Mouse (Mus musculus): ENCODE data around the gene Ift22.

The Ift22 gene

DNA sequence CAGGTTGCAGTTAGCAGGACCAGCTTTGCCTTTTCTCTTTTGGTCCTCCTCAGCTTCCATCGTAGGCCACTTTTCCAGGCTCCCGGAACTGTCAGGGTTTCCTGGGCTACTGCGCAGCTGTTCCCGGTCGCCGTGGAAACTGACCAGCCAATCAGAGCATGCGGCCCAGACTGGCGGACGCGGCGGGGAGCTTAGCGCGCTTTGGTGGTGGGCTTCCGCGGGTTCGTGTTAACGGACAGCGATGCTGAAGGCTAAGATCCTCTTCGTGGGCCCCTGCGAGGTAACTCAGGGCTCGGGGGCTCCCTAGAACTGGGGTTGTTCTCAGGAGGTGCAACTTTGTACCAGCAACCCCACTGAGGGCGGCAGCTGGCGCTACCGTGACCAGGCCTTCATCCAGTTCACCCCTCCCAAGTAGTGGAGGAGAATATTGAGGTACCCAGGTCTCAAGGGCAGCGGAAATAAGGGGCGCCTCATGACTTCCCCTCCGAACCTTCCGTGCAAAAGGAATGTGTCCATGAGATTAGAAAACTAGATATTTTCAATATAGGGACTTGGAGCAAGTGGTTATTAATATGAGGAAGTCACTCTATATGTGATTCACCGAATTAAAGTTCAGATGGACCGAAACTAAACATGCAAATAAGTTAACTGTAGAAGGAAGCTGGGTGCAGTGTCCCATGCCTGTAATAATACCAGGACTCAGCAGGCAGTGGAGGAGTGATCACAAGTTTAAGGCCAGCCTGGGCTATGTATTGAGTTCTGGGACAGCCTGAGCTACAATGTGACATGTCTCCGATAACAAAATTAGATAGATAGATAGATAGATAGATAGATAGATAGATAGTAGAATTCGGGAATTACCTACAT, at the start of gene Ift22:
Gene Ift22 (plus strand): TSS at position 160 of the 867 bp plus-strand sequence.
- peak; percentile 97 to 98 for DNase-seq (ENCODE audit: low spot score in 2 of 2)

GRCm38 (mm10) chr5:136861191-136861940, 46.6 kb upstream of the Ift22 start:
- DNase-seq (ENCODE audit: low spot score in 2 of 2): no peak

GRCm38 (mm10) chr5:136862806-136863205, 45.1 kb upstream of the Ift22 start:
- DNase-seq (ENCODE audit: low spot score in 2 of 2): no peak

- DNase-seq (ENCODE audit: low spot score in 2 of 2): no peak
Measured at GRCm38 (mm10) chr5:136863276-136863675, 44.7 kb upstream of the Ift22 start.

DNA sequence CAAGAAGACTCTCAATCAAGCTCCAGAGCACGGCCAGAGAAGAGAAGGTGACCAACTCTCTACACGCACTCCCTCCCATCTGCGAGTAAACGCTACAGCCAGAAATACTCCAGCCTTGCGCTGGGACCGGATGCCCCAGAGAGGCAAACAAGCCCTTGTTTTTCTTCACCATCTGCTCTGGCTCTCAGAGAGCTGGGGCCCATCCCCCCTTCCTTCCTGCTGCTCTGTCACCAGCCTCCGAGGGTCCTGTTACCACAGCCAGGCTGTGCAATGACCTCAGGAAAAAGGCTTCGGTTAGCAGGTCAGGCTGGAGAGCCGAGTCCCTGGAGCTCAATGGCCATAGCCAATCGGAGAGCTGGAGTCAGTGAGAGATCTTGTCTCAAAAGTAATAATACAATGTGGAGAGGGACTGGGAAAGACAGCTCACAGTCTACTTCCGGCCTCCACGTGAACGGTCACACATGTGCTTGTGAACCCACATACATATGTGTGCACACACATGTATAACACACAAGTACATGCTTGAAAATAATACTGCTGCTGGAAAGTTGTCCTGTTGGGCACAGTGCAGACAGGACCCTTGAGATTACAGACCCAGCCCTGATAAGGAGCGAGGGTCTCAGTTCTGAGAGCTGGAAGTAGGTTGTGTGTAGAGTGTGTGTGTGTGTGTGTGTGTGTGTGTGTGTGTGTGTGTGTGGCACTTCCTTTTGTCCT, 43.8 kb upstream of the Ift22 start:
- peak; percentile 63 to 69 for DNase-seq (ENCODE audit: low spot score in 2 of 2)

DNA sequence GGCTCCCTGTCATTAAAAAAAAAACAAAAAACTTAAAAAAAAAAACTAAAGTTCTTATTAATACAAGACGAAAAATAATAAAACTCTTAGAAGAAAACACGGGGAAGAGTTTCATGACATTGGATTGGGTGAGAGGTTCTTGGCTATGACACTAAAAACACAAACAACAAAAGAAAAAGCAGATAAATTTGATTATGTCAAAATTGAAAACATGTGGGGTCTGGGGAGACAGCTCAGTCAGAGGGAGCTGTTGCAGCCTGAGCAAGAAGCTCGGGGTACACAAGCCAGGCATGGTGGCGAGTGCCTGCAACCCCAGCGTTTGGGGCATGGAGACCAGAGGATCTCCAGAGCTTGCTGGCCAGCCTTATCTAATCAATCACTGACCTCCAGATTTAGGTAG, 40.2 kb upstream of the Ift22 start:
- DNase-seq (ENCODE audit: low spot score in 2 of 2): no peak

- DNase-seq (ENCODE audit: low spot score in 2 of 2): no peak
Measured at GRCm38 (mm10) chr5:136869451-136870114, 38.4 kb upstream of the Ift22 start.

- DNase-seq (ENCODE audit: low spot score in 2 of 2): no peak
Measured at GRCm38 (mm10) chr5:136872417-136872816, 35.5 kb upstream of the Ift22 start.

- DNase-seq (ENCODE audit: low spot score in 2 of 2): no peak
Measured at GRCm38 (mm10) chr5:136874271-136874670, 33.7 kb upstream of the Ift22 start.

- DNase-seq (ENCODE audit: low spot score in 2 of 2): no peak
Measured at GRCm38 (mm10) chr5:136880101-136880500, 27.8 kb upstream of the Ift22 start.

DNA sequence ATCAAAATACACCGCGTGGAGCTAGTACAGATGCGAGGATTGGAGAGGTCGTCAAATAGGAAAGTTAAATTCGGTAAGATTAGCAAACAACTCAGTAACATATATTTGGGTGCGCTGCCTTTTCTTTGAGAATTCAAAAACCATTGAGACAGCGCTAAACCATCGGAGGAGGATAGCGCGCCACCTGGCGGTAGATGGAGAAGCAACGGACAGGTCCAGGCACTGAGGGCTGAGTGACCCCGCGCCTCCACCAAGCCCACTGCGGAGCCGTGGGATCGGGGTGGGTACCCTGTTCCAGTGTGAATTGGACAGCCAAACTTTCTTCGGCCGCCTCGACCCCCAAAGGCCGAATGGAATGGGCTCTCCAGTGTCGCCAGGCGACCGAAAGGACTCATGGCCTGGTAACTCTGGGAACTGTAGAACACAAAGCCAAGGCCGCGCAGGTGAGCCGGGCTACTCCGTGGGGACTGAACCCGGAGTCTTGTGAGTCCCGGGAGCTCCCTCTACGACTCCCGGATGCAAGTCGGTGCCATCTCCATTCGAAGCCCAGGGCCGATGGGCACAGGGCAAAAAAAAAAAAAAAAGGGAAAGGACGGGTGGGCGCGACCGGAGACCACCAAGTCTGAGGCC, 26.5 kb upstream of the Ift22 start:
- DNase-seq (ENCODE audit: low spot score in 2 of 2): peak; percentile 83 to 88

GRCm38 (mm10) chr5:136882055-136882787, 25.7 kb upstream of the Ift22 start:
- no peak for DNase-seq (ENCODE audit: low spot score in 2 of 2)

- peak; percentile 43 to 56 for DNase-seq (ENCODE audit: low spot score in 2 of 2)
Measured at GRCm38 (mm10) chr5:136882788-136883439, 25.0 kb upstream of the Ift22 start, which contains the start of gene Col26a1. TSS of gene Col26a1 (minus strand) at chr5:136883209.

DNA sequence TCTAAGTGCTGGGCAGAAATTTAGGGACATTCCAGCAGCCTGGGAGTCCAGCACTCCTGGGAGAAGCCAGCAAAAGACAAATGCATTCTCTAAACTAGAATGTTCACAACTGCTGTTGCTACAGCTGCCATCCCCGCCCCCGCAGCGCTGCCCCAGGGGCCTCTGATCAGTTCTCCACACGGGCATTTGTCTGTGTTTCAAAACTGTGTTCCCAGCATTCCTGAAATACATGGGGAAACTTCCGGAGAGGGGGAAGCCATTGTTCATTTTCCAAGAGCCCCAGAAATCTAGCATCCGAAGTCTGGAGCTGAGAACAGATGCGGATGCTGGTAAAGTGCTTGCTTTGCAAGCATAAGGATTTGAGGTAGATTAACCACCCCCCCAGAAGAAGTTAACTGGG, 21.0 kb upstream of the Ift22 start:
- DNase-seq (ENCODE audit: low spot score in 2 of 2): no peak

DNA sequence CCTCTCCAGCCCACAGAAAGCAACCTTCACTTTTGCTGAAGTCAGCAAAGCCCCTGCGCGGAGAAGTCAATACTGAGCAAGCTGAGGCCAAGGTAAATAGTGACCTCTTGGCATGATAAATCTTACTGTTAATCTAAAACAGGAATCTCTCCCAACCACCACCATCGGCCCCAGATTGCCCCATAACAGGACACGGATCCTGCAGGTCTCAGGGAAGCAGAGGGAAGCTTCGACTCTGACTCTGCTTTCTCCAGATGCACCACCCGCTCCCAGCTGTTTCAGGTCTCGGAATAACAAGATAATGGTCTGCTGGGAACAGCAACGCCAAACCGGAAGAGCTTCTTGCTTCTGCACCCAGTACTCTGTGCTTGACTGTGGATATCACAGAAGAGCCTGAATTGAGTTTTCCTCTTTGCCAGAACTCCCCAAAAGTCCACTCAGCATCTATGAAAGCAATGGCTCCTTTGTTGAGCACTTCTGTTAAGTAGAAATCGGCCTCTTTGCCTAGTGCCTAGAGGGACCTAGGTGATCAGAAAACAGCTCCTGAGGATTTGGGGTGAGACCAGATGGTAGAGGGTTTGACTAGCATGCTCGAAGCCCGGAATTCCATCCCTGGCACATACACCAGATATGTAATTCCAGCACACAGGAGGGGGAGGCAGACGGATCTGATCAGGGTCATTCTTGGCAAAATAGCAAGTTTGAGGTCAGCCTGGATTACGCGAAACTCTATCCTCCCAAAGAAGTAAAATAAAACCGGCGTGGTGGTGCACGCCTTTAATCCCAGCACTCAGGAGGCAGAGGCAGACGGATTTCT, 19.2 kb upstream of the Ift22 start:
- no peak for DNase-seq (ENCODE audit: low spot score in 2 of 2)

DNA sequence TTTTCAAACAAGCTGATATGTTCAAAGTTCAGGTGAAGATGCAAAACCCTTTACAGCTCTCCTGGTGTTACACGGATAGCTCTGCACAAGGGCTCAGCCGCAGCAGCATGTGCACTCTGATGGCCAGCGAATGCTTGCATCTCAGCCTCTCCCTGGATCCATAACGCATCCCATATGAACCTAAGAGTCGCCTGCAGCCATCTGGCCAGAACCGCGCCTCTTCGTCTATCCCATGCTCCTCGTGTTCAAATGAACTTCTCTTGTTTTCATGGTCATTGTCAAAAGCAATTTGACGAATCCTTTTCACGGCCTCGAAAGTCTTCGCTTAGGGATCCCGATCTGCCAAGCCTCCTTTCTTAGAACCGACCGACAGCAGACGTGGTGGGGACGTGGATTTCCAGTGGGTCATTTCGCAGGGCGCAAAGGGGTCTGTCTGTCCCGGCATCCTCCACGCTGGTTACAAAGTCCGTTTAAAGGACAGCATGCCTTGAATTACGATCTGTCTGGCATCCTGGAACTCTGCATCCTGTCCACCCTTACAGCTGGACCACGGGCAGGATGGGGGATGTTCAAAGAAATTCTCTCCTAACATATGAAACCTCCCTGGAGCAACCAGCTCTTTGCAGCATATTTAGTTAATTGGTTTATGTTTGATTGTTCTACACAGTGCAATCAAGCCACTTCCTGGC, 13.0 kb upstream of the Ift22 start:
- no peak for DNase-seq (ENCODE audit: low spot score in 2 of 2)

DNA sequence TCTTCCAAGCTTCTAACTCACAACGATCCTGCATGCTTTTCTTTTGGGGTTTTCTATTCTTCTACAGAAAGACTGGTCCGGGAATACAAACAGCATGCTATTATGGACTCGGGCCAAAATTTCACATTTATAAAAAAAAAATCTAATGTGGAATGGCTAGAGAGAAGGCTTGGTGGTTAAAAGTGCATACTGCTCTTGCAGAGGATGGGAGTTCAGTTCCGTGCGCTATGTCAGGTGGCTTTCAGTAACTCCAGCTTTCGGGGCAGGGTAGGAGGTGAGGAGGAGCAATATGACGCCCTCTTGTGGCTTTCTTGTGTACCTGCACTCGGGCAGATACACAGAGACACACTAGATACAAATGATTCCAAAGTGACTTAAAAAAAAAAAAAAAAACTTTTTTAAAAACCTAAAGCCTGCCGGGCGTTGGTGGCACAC, 12.4 kb upstream of the Ift22 start:
- no peak for DNase-seq (ENCODE audit: low spot score in 2 of 2)

DNA sequence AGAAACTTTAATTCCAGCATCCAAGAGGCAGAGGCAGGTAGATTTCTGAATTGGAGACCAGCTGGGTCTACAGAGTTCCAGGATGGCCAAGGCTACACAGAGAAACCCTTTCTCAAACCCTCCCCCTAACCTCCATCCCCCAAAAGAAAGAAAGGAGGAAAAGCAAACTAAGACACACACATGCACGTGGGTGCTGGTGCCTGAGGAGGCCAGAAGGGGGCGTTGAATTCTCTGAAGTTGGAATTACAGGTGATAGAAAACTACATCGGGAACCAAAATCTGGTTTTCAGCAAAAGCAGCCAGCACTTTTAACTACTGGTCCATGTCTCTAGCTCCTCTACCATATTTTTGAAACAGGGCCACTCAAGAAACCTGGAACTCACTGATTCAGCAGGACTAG, 3.3 kb upstream of the Ift22 start:
- DNase-seq (ENCODE audit: low spot score in 2 of 2): no peak
